Comparison of ENCODE assay signal across 10 mouse cellular contexts in genomic region chr19:58829575-58829974, GRCm38 (mm10). TPM values are rescaled to one million over a fixed set of nuclear protein-coding genes. Genes with fewer than 3 reads are reported as not detected.
DNase-seq lines count a peak whose midpoint lies in the region; ATAC-seq lines count a peak whose summit lies in the region.
"Had no signal": no experiment of that assay in that cellular context is flagged by ENCODE, and none has a peak within 500 bp of the region (broad histone marks: within the 10 kb centered on the region; RNA-seq: fewer than 3 reads in every experiment).

No protein-coding gene starts in this region.

- peaks cover 4% of the 10 kb centered on the region for H3K4me1 ChIP-seq in midbrain, embryonic 12.5 days

- no peaks in the 10 kb centered on the region for H3K27me3 ChIP-seq in midbrain, embryonic 12.5 days

- H3K9me3 ChIP-seq in midbrain, embryonic 12.5 days: no peaks in the 10 kb centered on the region

- ATAC-seq in frontal cortex, adult (ENCODE audit: low TSS enrichment): peak; percentile 82
- peak; percentile 49; the same call in 1 of the 2 replicates for ATAC-seq in cerebellum, adult (ENCODE audit: insufficient number of reproducible peaks, low FRiP score, low TSS enrichment)
- ATAC-seq in midbrain, embryonic 12.5 days (ENCODE audit: low FRiP score, low read depth): no peak
- no peak for ATAC-seq in megakaryocyte, adult 5-6 weeks (ENCODE audit: poor library complexity, severe bottlenecking)

- DNase-seq in frontal cortex, postnatal 25 days (ENCODE audit: low spot score in 2 of 2): no peak
- DNase-seq in kidney, postnatal 10 days: peak; percentile 50
- no peak for DNase-seq in lung, adult 18-20 months
- no peak for DNase-seq in testis, postnatal 10 days (ENCODE audit: low spot score)
- DNase-seq: B cell, adult 2 months had no signal

- H3K4me3 ChIP-seq in midbrain, embryonic 12.5 days: no peak overlapping the region

- 0 out of 2 replicates have a peak, but pooled peaks cover 7% of the 10 kb centered on the region for H3K36me3 ChIP-seq in midbrain, embryonic 12.5 days

- 0 out of 2 replicates have a peak overlapping the region, but pooled peaks have one; percentile 25 for H3K27ac ChIP-seq in midbrain, embryonic 12.5 days (replicated peaks)
- H3K27ac ChIP-seq: liver, embryonic 14.5 days had no signal

- no peak overlapping the region for H3K9ac ChIP-seq in midbrain, embryonic 12.5 days (replicated peaks)
- H3K9ac ChIP-seq: liver, embryonic 14.5 days had no signal

- 70% methylated on average over 5 of the region's 5 CpGs for WGBS in midbrain, embryonic 12.5 days

- H3K4me2 ChIP-seq in midbrain, embryonic 12.5 days (replicated peaks): no peak overlapping the region

RNA-seq across cellular contexts. Expression of gene 1700019N19Rik, which starts 35.3 kb away (rescaled TPM):
- not detected in 2 replicates for polyA plus RNA-seq in midbrain, embryonic 12.5 days (2016; fragmentation: Nextera tagmentation; extraction: Ambion mirVana)
- not detected in 2 replicates for total RNA-seq in megakaryocyte, adult 5-6 weeks (2015)
- total RNA-seq in megakaryocyte, adult 5-6 weeks (2017): not detected in 2 replicates
- polyA plus RNA-seq: liver, embryonic 14.5 days had no signal

Comparison
In these comparisons a context has a peak if more than half of its experiments do, and no peak if none do; other contexts are left out.
1. ATAC-seq: peak in frontal cortex, adult (single experiment) and cerebellum, adult (single experiment); none in midbrain, embryonic 12.5 days (single experiment) and megakaryocyte, adult 5-6 weeks (single experiment).